Mouse (Mus musculus): Measurements from ENCODE around the gene Snx17. TPM values are rescaled to one million over a fixed set of nuclear protein-coding genes. Genes with fewer than 3 reads are reported as not detected.
"Not testable (repeated sequence)": the region's sequence is repeated elsewhere in the genome, so short reads cannot be mapped to it uniquely, and the experiment has no call there.

The Snx17 gene
- total RNA-seq, 1 experiment from 2014 or later = 80.9 TPM

- ATAC-seq (replicated peaks; ENCODE audit: insufficient number of reproducible peaks, low FRiP score, low TSS enrichment, poor library complexity, severe bottlenecking) = no peak
Measured at GRCm38 (mm10) chr5:31194486-31195485, 1.8 kb downstream of the Snx17 start.

GRCm38 (mm10) chr5:31195671-31196070 is 2.6 kb downstream of the Snx17 start:
- ATAC-seq (replicated peaks; ENCODE audit: insufficient number of reproducible peaks, low FRiP score, low TSS enrichment, poor library complexity, severe bottlenecking) = no peak

GRCm38 (mm10) chr5:31196207-31196606 is 3.2 kb downstream of the Snx17 start:
- ATAC-seq (replicated peaks; ENCODE audit: insufficient number of reproducible peaks, low FRiP score, low TSS enrichment, poor library complexity, severe bottlenecking) = no peak

- ATAC-seq (replicated peaks; ENCODE audit: insufficient number of reproducible peaks, low FRiP score, low TSS enrichment, poor library complexity, severe bottlenecking) = no peak
Measured at GRCm38 (mm10) chr5:31197072-31197471, 4.0 kb downstream of the Snx17 start.

GRCm38 (mm10) chr5:31198170-31198569 is 5.1 kb downstream of the Snx17 start:
- ATAC-seq (replicated peaks; ENCODE audit: insufficient number of reproducible peaks, low FRiP score, low TSS enrichment, poor library complexity, severe bottlenecking) = no peak

GRCm38 (mm10) chr5:31198616-31199320 is 5.7 kb downstream of the Snx17 start:
- ATAC-seq (replicated peaks; ENCODE audit: insufficient number of reproducible peaks, low FRiP score, low TSS enrichment, poor library complexity, severe bottlenecking) = no peak

GRCm38 (mm10) chr5:31199321-31199892 is 6.4 kb downstream of the Snx17 start:
- ATAC-seq (replicated peaks; ENCODE audit: insufficient number of reproducible peaks, low FRiP score, low TSS enrichment, poor library complexity, severe bottlenecking) = no peak

- ATAC-seq (replicated peaks; ENCODE audit: insufficient number of reproducible peaks, low FRiP score, low TSS enrichment, poor library complexity, severe bottlenecking) = no peak
Measured at GRCm38 (mm10) chr5:31199893-31200292, 6.9 kb downstream of the Snx17 start.

GRCm38 (mm10) chr5:31200327-31200768 is 7.3 kb downstream of the Snx17 start:
- ATAC-seq (replicated peaks; ENCODE audit: insufficient number of reproducible peaks, low FRiP score, low TSS enrichment, poor library complexity, severe bottlenecking) = no peak

GRCm38 (mm10) chr5:31201042-31201741 is 8.2 kb downstream of the Snx17 start:
- no peak for ATAC-seq (replicated peaks; ENCODE audit: insufficient number of reproducible peaks, low FRiP score, low TSS enrichment, poor library complexity, severe bottlenecking)

- peak; percentile 95 for ATAC-seq (replicated peaks; ENCODE audit: insufficient number of reproducible peaks, low FRiP score, low TSS enrichment, poor library complexity, severe bottlenecking)
Measured at GRCm38 (mm10) chr5:31201742-31202590, 8.9 kb downstream of the Snx17 start, which contains the start of gene Zfp513. TSS of gene Zfp513 (minus strand) at chr5:31202303.

GRCm38 (mm10) chr5:31202933-31203332 is 9.9 kb downstream of the Snx17 start:
- no peak for ATAC-seq (replicated peaks; ENCODE audit: insufficient number of reproducible peaks, low FRiP score, low TSS enrichment, poor library complexity, severe bottlenecking)

- no peak for ATAC-seq (replicated peaks; ENCODE audit: insufficient number of reproducible peaks, low FRiP score, low TSS enrichment, poor library complexity, severe bottlenecking)
Measured at GRCm38 (mm10) chr5:31203866-31204265, 10.8 kb downstream of the Snx17 start.

- no peak for ATAC-seq (replicated peaks; ENCODE audit: insufficient number of reproducible peaks, low FRiP score, low TSS enrichment, poor library complexity, severe bottlenecking)
Measured at GRCm38 (mm10) chr5:31204421-31204820, 11.4 kb downstream of the Snx17 start.

GRCm38 (mm10) chr5:31216554-31216953 is 23.5 kb downstream of the Snx17 start:
- ATAC-seq (replicated peaks; ENCODE audit: insufficient number of reproducible peaks, low FRiP score, low TSS enrichment, poor library complexity, severe bottlenecking) = not testable (repeated sequence)

- no peak for ATAC-seq (replicated peaks; ENCODE audit: insufficient number of reproducible peaks, low FRiP score, low TSS enrichment, poor library complexity, severe bottlenecking)
Measured at GRCm38 (mm10) chr5:31218294-31218693, 25.3 kb downstream of the Snx17 start.

- no peak for ATAC-seq (replicated peaks; ENCODE audit: insufficient number of reproducible peaks, low FRiP score, low TSS enrichment, poor library complexity, severe bottlenecking)
Measured at GRCm38 (mm10) chr5:31219070-31219469, 26.0 kb downstream of the Snx17 start.

- no peak for ATAC-seq (replicated peaks; ENCODE audit: insufficient number of reproducible peaks, low FRiP score, low TSS enrichment, poor library complexity, severe bottlenecking)
Measured at GRCm38 (mm10) chr5:31219474-31219873, 26.4 kb downstream of the Snx17 start.

Data from monocyte, adult 5-6 weeks (primary cell).